Mouse (Mus musculus) embryo, embryonic 11 days (tissue): Measurements from ENCODE around the gene Fbxl5.

Source experiments
- DNase-seq: peaks from one replicate; pipeline ENCODE4 v3.0.0-alpha.2; 2015

Fbxl5 gene

GRCm38 (mm10) chr5:43821538-43821937, at the start of gene Fbxl5:
Gene Fbxl5 (minus strand): TSS chr5:43821638.
- DNase-seq = no peak

- DNase-seq = peak; percentile 62
These were observed 47.5 kb upstream of the Fbxl5 start for GRCm38 (mm10) chr5:43868711-43869600.

- no peak for DNase-seq
These were observed 46.8 kb upstream of the Fbxl5 start, which contains the start of gene Cd38 for GRCm38 (mm10) chr5:43868253-43868652. Gene Cd38 (plus strand): TSS chr5:43868553.

GRCm38 (mm10) chr5:43865316-43865715, 43.9 kb upstream of the Fbxl5 start:
- DNase-seq = no peak

- no peak for DNase-seq
These were observed 42.2 kb upstream of the Fbxl5 start for GRCm38 (mm10) chr5:43863642-43864041.

GRCm38 (mm10) chr5:43860670-43861431, 39.4 kb upstream of the Fbxl5 start:
- DNase-seq = no peak

GRCm38 (mm10) chr5:43860096-43860495, 38.7 kb upstream of the Fbxl5 start:
- no peak for DNase-seq

- DNase-seq = no peak
These were observed 38.2 kb upstream of the Fbxl5 start for GRCm38 (mm10) chr5:43859663-43860062.

- no peak for DNase-seq
These were observed 34.3 kb upstream of the Fbxl5 start for GRCm38 (mm10) chr5:43855769-43856168.

GRCm38 (mm10) chr5:43853868-43854488, 32.5 kb upstream of the Fbxl5 start:
- DNase-seq = no peak

- peak; percentile 25 for DNase-seq
These were observed 31.8 kb upstream of the Fbxl5 start for GRCm38 (mm10) chr5:43853096-43853867.

GRCm38 (mm10) chr5:43848275-43848674, 26.8 kb upstream of the Fbxl5 start:
- no peak for DNase-seq

- DNase-seq = no peak
These were observed 26.1 kb upstream of the Fbxl5 start for GRCm38 (mm10) chr5:43847555-43847954.

GRCm38 (mm10) chr5:43846227-43846626, 24.8 kb upstream of the Fbxl5 start:
- peak; percentile 14 for DNase-seq

GRCm38 (mm10) chr5:43845646-43846045, 24.2 kb upstream of the Fbxl5 start:
- DNase-seq = no peak

GRCm38 (mm10) chr5:43845083-43845482, 23.6 kb upstream of the Fbxl5 start:
- no peak for DNase-seq

GRCm38 (mm10) chr5:43842576-43843155, 21.2 kb upstream of the Fbxl5 start:
- DNase-seq = no peak

GRCm38 (mm10) chr5:43842011-43842285, 20.5 kb upstream of the Fbxl5 start:
- DNase-seq = no peak

- peak; percentile 71 for DNase-seq
These were observed 19.9 kb upstream of the Fbxl5 start for GRCm38 (mm10) chr5:43841144-43842010.

- DNase-seq = peak; percentile 74
These were observed 15.9 kb upstream of the Fbxl5 start for GRCm38 (mm10) chr5:43837372-43837771.

GRCm38 (mm10) chr5:43836590-43836989, 15.2 kb upstream of the Fbxl5 start:
- no peak for DNase-seq
